Mouse (Mus musculus): ENCODE results near the gene Ptpn7. TPM values are rescaled to one million over a fixed set of nuclear protein-coding genes. Genes with fewer than 3 reads are reported as not detected.

Ptpn7 gene
- polyA plus RNA-seq, 1 experiment from 2014 or later, result 0.24 TPM

DNA sequence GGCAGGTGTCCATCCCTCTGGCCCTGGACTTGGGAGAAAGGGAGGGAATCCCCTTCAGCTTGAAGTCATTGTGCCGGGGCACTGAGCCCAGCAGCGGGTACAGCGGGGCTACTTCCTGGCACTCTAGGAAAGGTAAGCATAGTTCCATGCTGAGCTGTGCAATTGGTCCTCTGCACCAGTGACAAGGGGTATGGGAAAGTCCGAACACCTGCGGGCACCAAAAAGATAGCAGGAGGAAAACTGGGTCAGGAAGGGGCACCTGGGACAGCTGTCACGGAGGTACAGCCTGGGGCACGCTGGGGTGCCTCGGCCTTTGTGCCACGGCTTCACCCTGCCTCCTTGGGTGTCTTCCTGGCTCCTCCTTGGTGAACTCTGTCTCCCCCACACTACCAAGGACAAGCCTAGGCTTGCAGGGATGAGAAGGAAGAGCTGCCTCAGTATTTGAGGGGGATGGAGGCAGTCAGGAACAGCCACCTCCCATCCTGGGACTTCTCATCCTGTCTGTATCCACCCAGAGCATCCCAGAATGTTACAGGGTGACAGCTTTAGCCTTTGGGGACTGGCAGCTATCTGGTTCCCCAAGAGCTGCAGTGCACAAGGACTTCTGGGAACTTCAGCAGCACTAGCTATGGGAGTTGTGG, 2.8 kb upstream of the Ptpn7 start:
- no peak overlapping the region for H3K4me2 ChIP-seq (replicated peaks)
- no peaks in the 10 kb centered on the region for H3K4me1 ChIP-seq
- no peak overlapping the region for H3K27ac ChIP-seq (replicated peaks)
- no peaks in the 10 kb centered on the region for H3K9me3 ChIP-seq
- no peak overlapping the region for H3K9ac ChIP-seq (replicated peaks)
- H3K4me3 ChIP-seq, result no peak overlapping the region
- no peaks in the 10 kb centered on the region for H3K36me3 ChIP-seq
- H3K27me3 ChIP-seq, result no peaks in the 10 kb centered on the region
- ATAC-seq (replicated peaks), result no peak
- WGBS, result 59% methylated on average over 9 of the region's 9 CpGs

DNA sequence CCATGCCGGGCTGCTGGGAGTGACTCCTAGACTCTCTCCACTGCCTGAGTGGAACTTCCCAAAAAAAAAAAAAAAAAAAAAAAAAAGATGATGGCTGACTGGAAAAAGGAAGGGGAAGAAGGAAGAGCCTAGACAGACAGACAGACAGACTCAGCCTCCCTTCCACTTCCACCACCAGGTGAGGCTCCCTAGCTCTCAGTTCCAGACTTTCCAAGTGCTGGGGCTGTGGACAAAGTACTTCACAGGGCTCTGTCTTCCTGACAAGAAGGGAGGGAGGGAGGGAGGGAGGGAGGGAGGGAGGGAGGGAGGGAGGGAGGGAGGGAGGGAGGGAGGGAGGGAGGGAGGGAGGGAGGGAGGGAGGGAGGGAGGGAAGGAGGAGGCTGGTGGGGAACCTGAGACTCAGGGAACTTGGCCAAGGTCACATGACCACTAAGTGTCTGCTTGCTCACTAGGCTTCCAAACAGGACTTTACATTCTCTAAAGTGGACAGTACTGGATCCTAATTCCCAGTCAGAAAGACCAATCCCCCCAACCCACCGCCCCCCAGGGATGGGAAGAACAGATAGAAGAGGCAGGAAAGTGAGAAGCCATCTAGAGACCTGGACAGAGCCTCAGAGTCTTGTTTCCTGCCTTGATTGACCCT, 2.0 kb upstream of the Ptpn7 start:
- ATAC-seq (replicated peaks), result no peak
- Histone ChIP-seq H3K36me3 (no peaks in the 10 kb centered on the region), H3K4me2 (replicated peaks) (no peak overlapping the region), H3K9me3 (no peaks in the 10 kb centered on the region), H3K4me3 (no peak overlapping the region), H3K27ac (replicated peaks) (no peak overlapping the region), H3K27me3 (no peaks in the 10 kb centered on the region), H3K9ac (replicated peaks) (no peak overlapping the region), H3K4me1 (no peaks in the 10 kb centered on the region)
- 70% methylated on average over 2 of the region's 2 CpGs for WGBS

DNA sequence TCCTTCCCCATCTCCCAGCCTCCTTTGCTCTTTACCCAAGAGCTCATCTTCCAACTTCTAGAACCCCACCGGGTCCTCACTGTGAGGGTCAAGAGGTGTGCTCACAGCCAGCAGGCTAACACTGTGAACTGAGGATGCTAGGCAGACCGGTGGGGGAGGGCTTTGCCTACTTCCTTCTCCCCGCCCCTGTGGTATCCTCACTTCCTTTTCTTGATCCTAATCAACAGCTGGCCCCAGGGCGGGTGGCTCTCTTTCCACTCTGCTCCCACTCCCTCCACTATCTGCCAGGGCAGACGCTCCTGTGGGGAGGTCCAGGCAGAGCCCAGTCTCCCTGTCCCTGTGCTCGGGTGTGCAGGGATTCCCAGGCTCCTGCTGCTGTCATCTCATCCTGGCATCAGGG, 1.5 kb upstream of the Ptpn7 start:
- no peaks in the 10 kb centered on the region for H3K4me1 ChIP-seq
- H3K27ac ChIP-seq (replicated peaks), result no peak overlapping the region
- no peaks in the 10 kb centered on the region for H3K36me3 ChIP-seq
- 49% methylated on average over 6 of the region's 6 CpGs for WGBS
- no peak overlapping the region for H3K9ac ChIP-seq (replicated peaks)
- H3K9me3 ChIP-seq, result no peaks in the 10 kb centered on the region
- no peak overlapping the region for H3K4me3 ChIP-seq
- H3K4me2 ChIP-seq (replicated peaks), result no peak overlapping the region
- no peaks in the 10 kb centered on the region for H3K27me3 ChIP-seq
- no peak for ATAC-seq (replicated peaks)

- no peak overlapping the region for H3K9ac ChIP-seq (replicated peaks)
- H3K4me3 ChIP-seq, result no peak overlapping the region
- 66% methylated on average over 8 of the region's 8 CpGs for WGBS
- no peaks in the 10 kb centered on the region for H3K4me1 ChIP-seq
- no peak for ATAC-seq (replicated peaks)
- H3K36me3 ChIP-seq, result no peaks in the 10 kb centered on the region
- H3K9me3 ChIP-seq, result no peaks in the 10 kb centered on the region
- H3K27me3 ChIP-seq, result no peaks in the 10 kb centered on the region
- no peak overlapping the region for H3K4me2 ChIP-seq (replicated peaks)
- H3K27ac ChIP-seq (replicated peaks), result no peak overlapping the region
These were observed 940 bp upstream of the Ptpn7 start for GRCm38 (mm10) chr1:135131560-135131959.

DNA sequence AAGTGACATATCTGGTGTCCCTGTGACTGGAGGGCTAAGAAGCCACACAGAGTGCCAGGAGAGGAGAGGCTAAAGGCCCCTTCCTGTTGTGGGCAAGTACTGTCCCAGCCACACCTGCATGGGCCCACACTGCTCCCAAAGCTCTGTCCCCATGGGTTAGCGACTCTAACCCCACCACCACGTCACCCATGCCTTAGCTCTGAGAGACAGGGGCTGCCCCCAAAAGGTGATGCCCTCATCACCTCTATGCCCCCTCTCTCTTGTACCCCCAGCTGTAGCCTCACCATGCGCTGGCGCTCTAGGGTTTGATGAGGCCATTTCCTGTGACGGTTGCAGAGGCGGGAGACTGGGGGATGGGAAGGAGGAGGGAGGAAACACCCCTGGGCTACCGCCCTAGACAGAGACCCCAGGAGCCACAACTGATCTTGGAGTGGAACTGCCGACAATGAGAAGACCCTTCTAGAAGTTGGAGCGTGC, 431 bp downstream of the Ptpn7 start:
- no peak for ATAC-seq (replicated peaks)
- Histone ChIP-seq H3K9me3 (no peaks in the 10 kb centered on the region), H3K4me3 (no peak overlapping the region), H3K4me1 (no peaks in the 10 kb centered on the region), H3K4me2 (replicated peaks) (no peak overlapping the region), H3K27me3 (no peaks in the 10 kb centered on the region), H3K9ac (replicated peaks) (no peak overlapping the region), H3K27ac (replicated peaks) (no peak overlapping the region), H3K36me3 (no peaks in the 10 kb centered on the region)
- 94% methylated on average over 9 of the region's 9 CpGs for WGBS

DNA sequence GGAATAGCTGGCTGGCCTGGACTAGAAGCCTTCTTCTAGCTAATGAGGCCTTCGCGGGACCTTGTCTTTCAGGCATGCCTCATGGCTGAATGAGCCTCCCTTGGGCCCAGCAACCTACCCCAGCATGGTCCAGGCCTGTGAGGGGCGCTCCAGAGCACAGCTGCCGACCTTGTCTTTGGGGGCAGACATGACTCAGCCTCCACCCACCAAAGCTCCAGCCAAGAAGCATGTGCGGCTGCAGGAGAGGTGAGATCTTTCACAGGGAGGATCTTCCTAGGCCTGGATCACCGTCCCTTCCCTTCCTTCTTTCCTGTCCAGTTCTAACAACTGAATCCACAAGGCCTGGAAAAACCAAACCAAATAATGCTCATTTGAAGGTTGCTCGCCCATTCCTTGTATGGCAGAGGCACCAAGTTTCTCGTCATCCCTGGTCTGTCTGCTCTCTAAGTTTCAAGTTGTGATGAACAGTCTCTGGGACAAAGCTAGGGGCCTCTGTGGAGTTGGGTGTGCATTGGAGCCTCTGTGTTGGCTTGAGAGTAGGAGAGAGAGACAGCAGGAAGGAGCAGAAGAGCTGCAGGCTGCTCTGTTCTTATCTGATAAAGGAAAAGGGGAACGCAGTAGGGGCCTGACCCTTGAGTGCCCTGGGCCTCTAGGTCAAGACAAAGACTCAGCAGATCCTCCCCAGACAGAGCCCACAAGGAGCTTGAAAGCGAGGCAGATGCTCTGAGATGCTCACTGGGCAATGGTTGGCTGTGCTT, 1.4 kb downstream of the Ptpn7 start:
- ATAC-seq (replicated peaks), result no peak
- Histone ChIP-seq H3K27ac (replicated peaks) (no peak overlapping the region), H3K4me2 (replicated peaks) (no peak overlapping the region), H3K36me3 (no peaks in the 10 kb centered on the region), H3K9me3 (no peaks in the 10 kb centered on the region), H3K4me1 (no peaks in the 10 kb centered on the region), H3K4me3 (no peak overlapping the region), H3K9ac (replicated peaks) (no peak overlapping the region), H3K27me3 (no peaks in the 10 kb centered on the region)
- 87% methylated on average over 10 of the region's 10 CpGs for WGBS

- Histone ChIP-seq H3K27ac (replicated peaks) (no peak overlapping the region), H3K4me1 (no peaks in the 10 kb centered on the region), H3K4me2 (replicated peaks) (no peak overlapping the region), H3K36me3 (no peaks in the 10 kb centered on the region), H3K4me3 (no peak overlapping the region), H3K9ac (replicated peaks) (no peak overlapping the region), H3K27me3 (no peaks in the 10 kb centered on the region), H3K9me3 (no peaks in the 10 kb centered on the region)
- ATAC-seq (replicated peaks), result no peak
- WGBS, result 92% methylated on average over 8 of the region's 8 CpGs
These were observed 2.7 kb downstream of the Ptpn7 start for GRCm38 (mm10) chr1:135135111-135135787.

GRCm38 (mm10) chr1:135136500-135136899, 4.0 kb downstream of the Ptpn7 start:
- Histone ChIP-seq H3K4me3 (no peak overlapping the region), H3K4me1 (no peaks in the 10 kb centered on the region), H3K9ac (replicated peaks) (no peak overlapping the region), H3K9me3 (no peaks in the 10 kb centered on the region), H3K27ac (replicated peaks) (no peak overlapping the region), H3K4me2 (replicated peaks) (no peak overlapping the region), H3K27me3 (no peaks in the 10 kb centered on the region), H3K36me3 (no peaks in the 10 kb centered on the region)
- WGBS, result 5% methylated on average over 1 of the region's 1 CpGs
- no peak; the same call in 1 of the 2 replicates for ATAC-seq (replicated peaks)

DNA sequence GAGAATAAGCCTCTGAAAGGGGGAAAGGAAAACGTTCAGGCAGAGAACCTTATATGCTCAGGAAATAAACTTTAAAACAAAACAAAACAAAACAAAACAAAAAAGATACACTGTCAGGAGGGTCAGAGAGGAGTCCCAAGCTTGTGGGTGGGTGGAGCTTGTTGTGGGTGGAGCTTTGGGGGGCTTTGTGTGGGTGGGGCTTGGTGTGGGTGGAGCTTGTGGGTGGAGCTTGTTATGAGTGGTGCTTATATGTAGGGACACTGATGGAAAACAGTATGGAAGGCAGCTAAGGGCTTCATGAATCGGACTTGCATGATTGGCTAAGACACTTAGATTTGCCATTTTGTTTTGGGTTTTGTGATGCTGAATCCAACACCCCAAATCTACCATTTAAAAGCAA, 7.4 kb downstream of the Ptpn7 start:
- ATAC-seq (replicated peaks), result no peak
- no peak overlapping the region for H3K9ac ChIP-seq (replicated peaks)
- 67% methylated on average over 2 of the region's 2 CpGs for WGBS

DNA sequence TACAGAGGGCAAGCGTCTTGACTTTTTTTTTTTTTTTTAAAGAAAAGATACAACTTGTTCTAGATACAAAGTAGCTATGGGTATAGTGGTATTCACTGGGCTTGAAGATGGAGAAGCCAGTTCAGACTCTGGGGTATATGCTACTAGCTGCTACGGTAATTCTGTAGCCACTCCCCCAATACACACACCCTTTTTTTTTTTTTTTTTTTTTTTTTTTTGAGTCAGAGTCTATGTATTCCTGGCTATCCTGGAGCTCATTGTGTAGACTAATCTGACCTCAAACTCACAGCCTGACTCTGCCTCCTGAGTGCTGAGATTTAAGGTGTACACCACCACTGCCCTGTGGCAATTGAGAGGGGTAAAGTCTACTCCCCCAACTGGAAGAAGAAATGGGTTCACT, 10.0 kb downstream of the Ptpn7 start:
- no peak overlapping the region for H3K4me3 ChIP-seq
- 75% methylated on average over 2 of the region's 2 CpGs for WGBS
- no peaks in the 10 kb centered on the region for H3K27me3 ChIP-seq

More for the DNA sequence above, 7.4 kb downstream of the Ptpn7 start:
- Histone ChIP-seq H3K9me3 (no peaks in the 10 kb centered on the region), H3K27ac (replicated peaks) (no peak overlapping the region), H3K4me2 (replicated peaks) (no peak overlapping the region), H3K4me3 (no peak overlapping the region), H3K27me3 (no peaks in the 10 kb centered on the region), H3K4me1 (no peaks in the 10 kb centered on the region), H3K36me3 (no peaks in the 10 kb centered on the region)

DNA sequence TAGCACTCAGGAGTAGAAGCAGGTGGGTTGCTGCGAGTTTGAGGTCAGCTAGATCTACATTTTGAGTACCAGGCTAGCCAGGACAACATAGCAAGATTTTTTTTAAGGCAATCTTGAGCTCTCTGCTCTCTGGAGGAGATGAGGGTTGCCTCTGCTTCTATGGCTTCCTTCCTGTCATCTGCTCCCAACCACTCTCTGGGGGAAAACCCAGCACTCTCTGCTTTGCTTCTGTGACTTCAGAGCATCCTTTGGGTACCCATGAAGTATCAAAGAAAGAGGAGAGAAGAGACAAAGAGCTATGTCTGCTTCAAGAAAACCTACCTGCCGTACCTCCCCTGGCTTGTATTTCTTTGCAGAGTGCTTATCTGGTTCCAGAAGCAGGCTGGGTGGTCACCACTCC, 11.4 kb downstream of the Ptpn7 start:
- Histone ChIP-seq H3K4me1 (peaks cover 14% of the 10 kb centered on the region), H3K4me2 (replicated peaks) (no peak overlapping the region), H3K27me3 (no peaks in the 10 kb centered on the region), H3K27ac (replicated peaks) (no peak overlapping the region), H3K4me3 (no peak overlapping the region), H3K36me3 (no peaks in the 10 kb centered on the region), H3K9ac (replicated peaks) (no peak overlapping the region), H3K9me3 (no peaks in the 10 kb centered on the region)
- no peak for ATAC-seq (replicated peaks)
- 92% methylated on average over 2 of the region's 2 CpGs for WGBS

More for the DNA sequence above, 10.0 kb downstream of the Ptpn7 start:
- Histone ChIP-seq H3K4me1 (peaks cover 3% of the 10 kb centered on the region), H3K9me3 (no peaks in the 10 kb centered on the region), H3K27ac (replicated peaks) (no peak overlapping the region), H3K36me3 (no peaks in the 10 kb centered on the region), H3K4me2 (replicated peaks) (no peak overlapping the region), H3K9ac (replicated peaks) (no peak overlapping the region)
- ATAC-seq (replicated peaks), result no peak

Measured in forebrain, embryonic 15.5 days (tissue).